Mouse (Mus musculus) CH12.LX (cell line): Measurements from ENCODE around the gene Vstm5. TPM values are rescaled to one million over a fixed set of nuclear protein-coding genes. Genes with fewer than 3 reads are reported as not detected.

ENCODE experiments used
- DNase-seq: peaks from one replicate; pipeline ENCODE4 v3.0.0-alpha.2; 2013; ENCODE audit errors: extremely low read depth
- H3K27ac ChIP-seq: 2 replicates; pipeline ENCODE4 v1.5.1; 2012; ENCODE audit warnings: low read depth, mild to moderate bottlenecking, control low read depth, moderate library complexity; ENCODE audit not compliant: insufficient read depth
- H3K27me3 ChIP-seq: replicated peaks from 2 replicates; pipeline ENCODE3; 2012; ENCODE audit warnings: inconsistent platforms
- H3K36me3 ChIP-seq, 2 experiments: replicated peaks in 1 of 2; 2 replicates each; pipeline versions ENCODE3 to v1.6.1; 2012; ENCODE audit warnings: inconsistent platforms in 1 of 2, low read length in 1 of 2, mild to moderate bottlenecking in 1 of 2, mixed read lengths in 1 of 2, moderate library complexity in 1 of 2; ENCODE audit not compliant: control insufficient read depth in 1 of 2, insufficient read depth in 1 of 2
- H3K4me1 ChIP-seq, 2 experiments: 2 replicates each; pipeline ENCODE4 v1.6.1; 2012; ENCODE audit warnings: inconsistent platforms in 1 of 2, moderate library complexity in 1 of 2; ENCODE audit not compliant: insufficient read depth in 2 of 2, control insufficient read depth in 1 of 2
- H3K4me2 ChIP-seq: 2 replicates; pipeline ENCODE4 v1.6.1; 2012; ENCODE audit warnings: low read depth, mild to moderate bottlenecking, control low read depth; ENCODE audit not compliant: poor library complexity, insufficient read depth, severe bottlenecking
- H3K4me3 ChIP-seq, 3 experiments: fragments of 150-350 bp in 1 of 3; sonication (generic) in 1 of 3; replicated peaks in 1 of 3; 2 replicates each; pipeline versions ENCODE3 to v1.5.1; 2011 to 2012; ENCODE audit warnings: low read depth in 2 of 3, low read length in 2 of 3, mild to moderate bottlenecking in 2 of 3, moderate library complexity in 2 of 3, control low read depth in 1 of 3, improper control_type of control experiment in 1 of 3, inconsistent platforms in 1 of 3, mixed read lengths in 1 of 3; ENCODE audit not compliant: poor library complexity in 1 of 3
- H3K79me2 ChIP-seq: replicated peaks from 2 replicates; pipeline ENCODE4 v1.6.1; 2012; ENCODE audit warnings: mild to moderate bottlenecking, moderate library complexity; ENCODE audit not compliant: control insufficient read depth, poor library complexity, insufficient read depth, severe bottlenecking; ENCODE audit errors: extremely low read depth
- H3K9ac ChIP-seq: 2 replicates; pipeline ENCODE4 v1.6.1; 2012; ENCODE audit warnings: low read depth, mild to moderate bottlenecking, control low read depth, moderate library complexity; ENCODE audit not compliant: insufficient read depth
- H3K9me3 ChIP-seq: replicated peaks from 2 replicates; pipeline ENCODE3; 2012; ENCODE audit warnings: low read length, inconsistent platforms, mixed read lengths
- CHD1 ChIP-seq: IDR thresholded peaks from 2 replicates; pipeline ENCODE4 v1.6.1; 2012; ENCODE audit warnings: low read depth, low read length, improper control_type of control experiment, inconsistent platforms
- CHD2 ChIP-seq: IDR thresholded peaks from 2 replicates; pipeline ENCODE4 v1.6.1; 2011; ENCODE audit warnings: low read length, improper control_type of control experiment
- CTCF ChIP-seq, 2 experiments: IDR thresholded peaks in 1 of 2; conservative IDR thresholded peaks in 1 of 2; 2 replicates each; pipeline ENCODE4 v1.5.1; 2011 to 2012; ENCODE audit warnings: low read depth in 2 of 2, low read length in 2 of 2, improper control_type of control experiment in 1 of 2, inconsistent platforms in 1 of 2, mild to moderate bottlenecking in 1 of 2, moderate library complexity in 1 of 2
- EP300 ChIP-seq: IDR thresholded peaks from 2 replicates; pipeline ENCODE4 v1.6.1; 2011; ENCODE audit warnings: low read length, improper control_type of control experiment
- ETS1 ChIP-seq: conservative IDR thresholded peaks from 2 replicates; pipeline ENCODE4 v1.6.1; 2012; ENCODE audit warnings: low read depth, mild to moderate bottlenecking, inconsistent platforms, low read length, improper control_type of control experiment, moderate library complexity
- HCFC1 ChIP-seq: IDR thresholded peaks from 2 replicates; pipeline ENCODE4 v1.6.1; 2012; ENCODE audit warnings: low read depth, mild to moderate bottlenecking, inconsistent platforms, low read length, improper control_type of control experiment
- JUN ChIP-seq: IDR thresholded peaks from 2 replicates; pipeline ENCODE4 v1.6.1; 2011; ENCODE audit warnings: low read depth, mild to moderate bottlenecking, low read length, improper control_type of control experiment, moderate library complexity; ENCODE audit not compliant: insufficient read depth
- KAT2A ChIP-seq: IDR thresholded peaks from 2 replicates; pipeline ENCODE4 v1.6.1; 2012; ENCODE audit warnings: low read length, improper control_type of control experiment, inconsistent platforms; ENCODE audit not compliant: insufficient replicate concordance
- MAFK ChIP-seq: IDR thresholded peaks from 2 replicates; pipeline ENCODE4 v1.6.1; 2011; ENCODE audit warnings: low read length, improper control_type of control experiment; ENCODE audit not compliant: insufficient replicate concordance
- MAX ChIP-seq: IDR thresholded peaks from 2 replicates; pipeline ENCODE4 v1.6.1; 2011; ENCODE audit warnings: low read length, improper control_type of control experiment
- MXI1 ChIP-seq: IDR thresholded peaks from 2 replicates; pipeline ENCODE4 v1.6.1; 2011; ENCODE audit warnings: mild to moderate bottlenecking, low read depth, low read length, improper control_type of control experiment
- NRF1 ChIP-seq: IDR thresholded peaks from 2 replicates; pipeline ENCODE4 v1.6.1; 2014; ENCODE audit warnings: low read depth, mild to moderate bottlenecking, inconsistent platforms, low read length, improper control_type of control experiment, moderate library complexity
- POLR2A ChIP-seq: IDR thresholded peaks from 2 replicates; pipeline ENCODE4 v1.6.1; 2011; ENCODE audit warnings: low read depth, mild to moderate bottlenecking, improper control_type of control experiment, low read length
- POLR2AphosphoS2 ChIP-seq: IDR thresholded peaks from 2 replicates; pipeline ENCODE4 v1.6.1; 2011; ENCODE audit warnings: low read depth, low read length, improper control_type of control experiment
- RAD21 ChIP-seq: IDR thresholded peaks from 2 replicates; pipeline ENCODE4 v1.6.1; 2011; ENCODE audit warnings: low read depth, mild to moderate bottlenecking, low read length, improper control_type of control experiment, moderate library complexity
- UBTF ChIP-seq: IDR thresholded peaks from 2 replicates; pipeline ENCODE4 v1.6.1; 2012; ENCODE audit warnings: low read depth, mild to moderate bottlenecking, inconsistent platforms, low read length, improper control_type of control experiment, moderate library complexity
- USF2 ChIP-seq: conservative IDR thresholded peaks from 2 replicates; pipeline ENCODE4 v1.6.1; 2011; ENCODE audit warnings: low read depth, low read length, improper control_type of control experiment
- ZC3H11A ChIP-seq: IDR thresholded peaks from 2 replicates; pipeline ENCODE4 v1.6.1; 2012; ENCODE audit warnings: low read depth, mild to moderate bottlenecking, inconsistent platforms, low read length, improper control_type of control experiment
- ZNF384 ChIP-seq: IDR thresholded peaks from 2 replicates; pipeline ENCODE4 v1.6.1; 2012; ENCODE audit warnings: low read depth, low read length, improper control_type of control experiment, inconsistent platforms
- dilution Hi-C: fragments of 300-500 bp; cut with MboI; formaldehyde crosslinking; loops from 2 replicates; pipeline ENCODE4 v1.14.3; 2020; ENCODE audit warnings: low sequenced_read_pairs; ENCODE audit not compliant: extremely low pct_unique_long_range_greater_than_20kb, extremely low pct_ligation_motif_present
- in situ Hi-C: fragments of 300-500 bp; cut with MboI; formaldehyde crosslinking; loops from 3 replicates; pipeline ENCODE4 v1.14.3; 2019; ENCODE audit warnings: low sequenced_read_pairs, low pct_ligation_motif_present, low pct_unique_long_range_greater_than_20kb, mixed read lengths
- polyA plus RNA-seq: library from polyadenylated mRNA; unstranded; fragments of >175 nt; gene quantifications from 2 replicates; pipeline ENCODE4 v1.2.1, GENCODE M21; 2012; ENCODE audit warnings: low read depth; ENCODE audit not compliant: insufficient read length
- total RNA-seq, 2 experiments: library from RNA; depleted of rRNA; stranded (reverse); fragments of 300-350 nt in 1 of 2; fragments of >200 nt in 1 of 2; gene quantifications; 2 replicates each; pipeline ENCODE4 v1.2.3; 2012 to 2014

Vstm5 gene
- total and polyA plus RNA-seq, 3 experiments: not detected

DNA sequence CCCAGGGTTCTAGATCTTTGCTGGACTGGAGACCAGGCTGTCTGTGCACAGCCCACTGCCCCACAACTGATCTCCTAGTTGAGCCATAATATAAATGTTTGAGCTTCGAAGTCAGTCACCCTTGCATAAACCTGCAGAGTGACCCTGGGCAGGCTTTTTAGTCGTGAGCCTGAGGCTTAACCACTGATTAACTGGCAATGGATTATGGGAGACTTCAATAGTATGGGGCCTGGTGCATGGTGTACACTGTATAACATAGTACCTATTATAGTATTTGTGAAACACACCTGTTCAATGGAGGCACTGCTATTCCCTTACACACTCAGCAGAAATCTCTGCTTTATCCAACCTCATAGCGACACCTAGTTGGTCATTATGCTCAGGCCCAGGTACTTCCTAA is 17.4 kb downstream of the Vstm5 start:
- Histone ChIP-seq H3K9ac (no peak overlapping the region), H3K79me2 (no peaks in the 10 kb centered on the region), H3K27me3 (no peaks in the 10 kb centered on the region), H3K27ac (no peak overlapping the region), H3K4me1 (no peaks in the 10 kb centered on the region), H3K9me3 (no peaks in the 10 kb centered on the region), H3K4me2 (no peak overlapping the region), H3K4me3 (no peak overlapping the region), H3K36me3 (peaks cover 8 to 13% of the 10 kb centered on the region in 2 experiments)
- in situ Hi-C loops: no loop called here
- TF ChIP-seq POLR2A (no peak), CTCF (conservative IDR thresholded peaks at IDR 0.05 in 1 of 2, IDR thresholded peaks at IDR 0.05 in 1 of 2; ENCODE audit: low read depth in 2 of 2, low read length in 2 of 2) (no peak), ZC3H11A (no peak), NRF1 (no peak), CHD1 (no peak), ETS1 (no peak), RAD21 (no peak), MXI1 (no peak), USF2 (no peak), CHD2 (no peak)
- dilution Hi-C loops: no loop called here
- no peak for DNase-seq

DNA sequence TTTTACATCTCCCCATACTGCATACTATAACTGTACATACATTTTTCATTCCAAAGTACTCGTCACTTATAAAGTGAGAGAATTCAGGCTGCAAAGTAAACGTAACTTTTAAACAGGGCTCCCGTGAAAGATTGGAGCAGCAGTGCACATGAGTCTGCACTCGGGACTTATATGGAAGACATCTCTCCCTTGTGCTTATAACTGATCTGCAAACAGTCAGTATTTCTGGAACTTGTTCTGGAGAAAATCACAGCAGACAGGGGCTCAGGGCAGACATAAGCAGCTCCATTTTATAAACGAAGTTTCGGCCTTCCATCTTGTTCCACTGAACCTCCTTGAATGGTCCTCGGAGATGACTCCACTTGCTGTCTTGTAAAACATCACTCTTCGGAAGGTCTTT is 23.1 kb downstream of the Vstm5 start:
- Histone ChIP-seq H3K9me3 (no peaks in the 10 kb centered on the region), H3K9ac (no peak overlapping the region), H3K79me2 (no peaks in the 10 kb centered on the region), H3K27me3 (no peaks in the 10 kb centered on the region), H3K36me3 (peaks cover 58 to 68% of the 10 kb centered on the region in 2 experiments), H3K4me1 (no peaks in the 10 kb centered on the region), H3K4me3 (no peak overlapping the region), H3K4me2 (no peak overlapping the region), H3K27ac (no peak overlapping the region)
- dilution Hi-C loops (no loop called here), in situ Hi-C loops (no loop called here)
- no peak for DNase-seq
- TF ChIP-seq POLR2AphosphoS2: no peak
- no peak for TF ChIP-seq MAX
- no peak for TF ChIP-seq MAFK
- TF ChIP-seq POLR2A: no peak
- no peak for TF ChIP-seq JUN

DNA sequence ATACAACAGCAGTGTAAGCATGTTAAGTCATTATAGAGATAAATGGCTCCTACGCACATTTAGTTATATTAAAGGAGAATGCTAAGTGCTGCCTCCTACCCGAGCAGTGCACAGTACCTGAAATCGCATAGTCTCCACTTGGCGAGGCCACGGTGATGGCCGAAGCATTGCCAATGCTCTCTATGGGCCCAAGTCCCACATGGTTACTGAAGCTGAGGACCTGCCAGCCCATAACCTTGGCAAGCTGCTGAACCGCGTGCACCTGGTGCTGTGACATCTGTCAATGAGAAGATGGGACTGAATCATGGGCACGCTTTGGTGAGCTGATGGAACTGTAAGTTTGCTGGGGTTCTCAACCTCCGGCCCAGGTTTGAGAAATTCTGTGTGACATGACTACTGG is 24.6 kb downstream of the Vstm5 start:
- dilution Hi-C loops: no loop called here
- Histone ChIP-seq H3K4me1 (no peaks in the 10 kb centered on the region), H3K4me3 (no peak overlapping the region), H3K9ac (no peak overlapping the region), H3K79me2 (no peaks in the 10 kb centered on the region), H3K36me3 (peaks cover 67 to 83% of the 10 kb centered on the region in 2 experiments), H3K27me3 (no peaks in the 10 kb centered on the region), H3K4me2 (no peak overlapping the region), H3K9me3 (no peaks in the 10 kb centered on the region)
- in situ Hi-C loops: no loop called here
- DNase-seq: no peak
- no peak for TF ChIP-seq ZNF384
- TF ChIP-seq ZC3H11A: no peak
- TF ChIP-seq USF2: no peak
- TF ChIP-seq EP300: no peak
- no peak for TF ChIP-seq HCFC1
- no peak for TF ChIP-seq MXI1
- no peak for TF ChIP-seq JUN
- no peak for TF ChIP-seq KAT2A
- TF ChIP-seq CHD1: no peak
- no peak for TF ChIP-seq CHD2
- no peak for TF ChIP-seq UBTF
- TF ChIP-seq, all 38 proteins: peak for 0
- no peak overlapping the region for H3K27ac ChIP-seq
